Mouse (Mus musculus): ENCODE data around the gene Vmn1r4. TPM values are rescaled to one million over a fixed set of nuclear protein-coding genes. Genes with fewer than 3 reads are reported as not detected.

Vmn1r4 gene
- 0.06 TPM in 1 of 2 replicates, not detected in the other for polyA plus RNA-seq (2012; rRNA removed; ENCODE audit: low replicate concordance)

GRCm38 (mm10) chr6:56923726-56924707, at the start of gene Vmn1r4, which contains the start of gene Nt5c3:
TSS of gene Vmn1r4 (plus strand) at chr6:56924015.
TSS of gene Nt5c3 (minus strand) at chr6:56923932.

GRCm38 (mm10) chr6:56969973-56970372, 46.2 kb downstream of the Vmn1r4 start, which contains the start of gene Vmn1r5:
TSS of gene Vmn1r5 (plus strand) at chr6:56970273.

GRCm38 (mm10) chr6:56996943-56997342, 73.1 kb downstream of the Vmn1r4 start, which contains the start of gene Vmn1r6:
TSS of gene Vmn1r6 (plus strand) at chr6:56997243.

Other genes with a start within 250 kb of the Vmn1r4 start
- gene Lsm5, start 219.3 kb upstream of the Vmn1r4 start, polyA plus RNA-seq (2012; rRNA removed; ENCODE audit: low replicate concordance), result 1.3 and 1.9 TPM in 2 replicates
- 5.4 and 6.8 TPM in 2 replicates for gene Avl9, start 209.1 kb upstream of the Vmn1r4 start, polyA plus RNA-seq (2012; rRNA removed; ENCODE audit: low replicate concordance)
- gene Kbtbd2, start 126.2 kb upstream of the Vmn1r4 start, polyA plus RNA-seq (2012; rRNA removed; ENCODE audit: low replicate concordance), result 6.4 and 11.8 TPM in 2 replicates
- gene Fkbp9, start 92.0 kb upstream of the Vmn1r4 start, polyA plus RNA-seq (2012; rRNA removed; ENCODE audit: low replicate concordance), result 69.0 and 78.8 TPM in 2 replicates
- gene Nt5c3, start 83 bp upstream of the Vmn1r4 start, polyA plus RNA-seq (2012; rRNA removed; ENCODE audit: low replicate concordance), result 5.2 and 6.1 TPM in 2 replicates
- not detected in 2 replicates for gene Vmn1r5, start 46.3 kb downstream of the Vmn1r4 start, polyA plus RNA-seq (2012; rRNA removed; ENCODE audit: low replicate concordance)
- gene Vmn1r6, start 73.2 kb downstream of the Vmn1r4 start, polyA plus RNA-seq (2012; rRNA removed; ENCODE audit: low replicate concordance), result not detected in 2 replicates
- gene Vmn1r7, start 101.3 kb downstream of the Vmn1r4 start, polyA plus RNA-seq (2012; rRNA removed; ENCODE audit: low replicate concordance), result not detected in 2 replicates
- gene Vmn1r8, start 108.3 kb downstream of the Vmn1r4 start, polyA plus RNA-seq (2012; rRNA removed; ENCODE audit: low replicate concordance), result not detected in 2 replicates
- gene Vmn1r9, start 142.8 kb downstream of the Vmn1r4 start, polyA plus RNA-seq (2012; rRNA removed; ENCODE audit: low replicate concordance), result not detected in 2 replicates
- not detected in 2 replicates for gene Vmn1r10, start 185.4 kb downstream of the Vmn1r4 start, polyA plus RNA-seq (2012; rRNA removed; ENCODE audit: low replicate concordance)
- not detected in 2 replicates for gene Vmn1r11, start 209.4 kb downstream of the Vmn1r4 start, polyA plus RNA-seq (2012; rRNA removed; ENCODE audit: low replicate concordance)
- not detected in 2 replicates for gene Vmn1r12, start 232.9 kb downstream of the Vmn1r4 start, polyA plus RNA-seq (2012; rRNA removed; ENCODE audit: low replicate concordance)

All from mammary gland, adult 2 months (tissue).